Mouse (Mus musculus): ENCODE data around the gene Entpd2. TPM values are rescaled to one million over a fixed set of nuclear protein-coding genes. Genes with fewer than 3 reads are reported as not detected.
A peak's percentile ranks its signal among the peaks of the same experiment; 100 is the strongest.

Gene Entpd2
- polyA plus RNA-seq, 1 experiment from 2014 or later, result 0.85 TPM

GRCm38 (mm10) chr2:25397010-25397409, 1.3 kb downstream of the Entpd2 start:
- Histone ChIP-seq H3K27me3 (ENCODE audit: control insufficient read depth, insufficient read depth, low read length) (peaks cover 76% of the 10 kb centered on the region), H3K4me3 (ENCODE audit: control insufficient read depth in 1 of 2, insufficient read depth in 1 of 2, low read depth in 1 of 2, low read length in 2 of 2) (no peak overlapping the region), H3K9ac (ENCODE audit: low read length) (no peak overlapping the region), H3K9me3 (ENCODE audit: control insufficient read depth, low read length) (no peaks in the 10 kb centered on the region), H3K4me2 (ENCODE audit: low read length) (no peak overlapping the region), H3K36me3 (ENCODE audit: control insufficient read depth, insufficient read depth, low read length) (no peaks in the 10 kb centered on the region), H3K27ac (replicated peaks in 1 of 2; ENCODE audit: control insufficient read depth in 1 of 2, insufficient read depth in 1 of 2, low read depth in 2 of 2, low read length in 2 of 2) (no peak overlapping the region), H3K4me1 (ENCODE audit: control insufficient read depth in 2 of 2, insufficient read depth in 2 of 2, low read length in 2 of 2) (peaks cover 9 to 18% of the 10 kb centered on the region in 2 experiments)
- ATAC-seq (ENCODE audit: insufficient number of reproducible peaks, insufficient read depth, low FRiP score, low read depth), result no peak
- 53% methylated on average over 1 of the region's 1 CpGs for WGBS

GRCm38 (mm10) chr2:25398065-25398464, 2.4 kb downstream of the Entpd2 start:
- H3K9ac ChIP-seq (ENCODE audit: low read length), result no peak overlapping the region
- H3K4me3 ChIP-seq (ENCODE audit: control insufficient read depth in 1 of 2, insufficient read depth in 1 of 2, low read depth in 1 of 2, low read length in 2 of 2), result no peak overlapping the region
- H3K36me3 ChIP-seq (ENCODE audit: control insufficient read depth, insufficient read depth, low read length), result no peaks in the 10 kb centered on the region
- H3K4me2 ChIP-seq (ENCODE audit: low read length), result no peak overlapping the region
- peaks cover 86% of the 10 kb centered on the region for H3K27me3 ChIP-seq (ENCODE audit: control insufficient read depth, insufficient read depth, low read length)
- 86% methylated on average over 7 of the region's 7 CpGs for WGBS
- H3K9me3 ChIP-seq (ENCODE audit: control insufficient read depth, low read length), result no peaks in the 10 kb centered on the region
- peaks cover 9 to 24% of the 10 kb centered on the region in 2 experiments for H3K4me1 ChIP-seq (ENCODE audit: control insufficient read depth in 2 of 2, insufficient read depth in 2 of 2, low read length in 2 of 2)
- H3K27ac ChIP-seq (replicated peaks in 1 of 2; ENCODE audit: control insufficient read depth in 1 of 2, insufficient read depth in 1 of 2, low read depth in 2 of 2, low read length in 2 of 2), result no peak overlapping the region
- ATAC-seq (ENCODE audit: insufficient number of reproducible peaks, insufficient read depth, low FRiP score, low read depth), result no peak

GRCm38 (mm10) chr2:25399051-25399450, 3.4 kb downstream of the Entpd2 start, which contains the start of gene Npdc1:
Npdc1 (plus strand) TSS chr2:25399351.
- 53% methylated on average over 8 of the region's 8 CpGs for WGBS
- H3K36me3 ChIP-seq (ENCODE audit: control insufficient read depth, insufficient read depth, low read length), result no peaks in the 10 kb centered on the region
- ATAC-seq (ENCODE audit: insufficient number of reproducible peaks, insufficient read depth, low FRiP score, low read depth), result no peak
- H3K27ac ChIP-seq (replicated peaks in 1 of 2; ENCODE audit: control insufficient read depth in 1 of 2, insufficient read depth in 1 of 2, low read depth in 2 of 2, low read length in 2 of 2), result no peak within 1 kb of the TSS
- no peaks in the 10 kb centered on the region for H3K9me3 ChIP-seq (ENCODE audit: control insufficient read depth, low read length)
- H3K27me3 ChIP-seq (ENCODE audit: control insufficient read depth, insufficient read depth, low read length), result peaks cover 96% of the 10 kb centered on the region
- H3K4me3 ChIP-seq (ENCODE audit: control insufficient read depth in 1 of 2, insufficient read depth in 1 of 2, low read depth in 1 of 2, low read length in 2 of 2), result no peak within 1 kb of the TSS
- H3K4me1 ChIP-seq (ENCODE audit: control insufficient read depth in 2 of 2, insufficient read depth in 2 of 2, low read length in 2 of 2), result peaks cover 9 to 24% of the 10 kb centered on the region in 2 experiments
- H3K4me2 ChIP-seq (ENCODE audit: low read length), result no peak within 1 kb of the TSS
- H3K9ac ChIP-seq (ENCODE audit: low read length), result no peak within 1 kb of the TSS

GRCm38 (mm10) chr2:25400291-25400690, 4.6 kb downstream of the Entpd2 start:
- peak overlapping the region; percentile 22; the same call in 1 of the 2 replicates for H3K4me2 ChIP-seq (ENCODE audit: low read length)
- H3K4me3 ChIP-seq (ENCODE audit: control insufficient read depth in 1 of 2, insufficient read depth in 1 of 2, low read depth in 1 of 2, low read length in 2 of 2), result no peak overlapping the region
- no peak overlapping the region for H3K9ac ChIP-seq (ENCODE audit: low read length)
- H3K36me3 ChIP-seq (ENCODE audit: control insufficient read depth, insufficient read depth, low read length), result no peaks in the 10 kb centered on the region
- no peak overlapping the region for H3K27ac ChIP-seq (replicated peaks in 1 of 2; ENCODE audit: control insufficient read depth in 1 of 2, insufficient read depth in 1 of 2, low read depth in 2 of 2, low read length in 2 of 2)
- WGBS, result 18% methylated on average over 16 of the region's 16 CpGs
- peaks cover 2 to 16% of the 10 kb centered on the region in 2 experiments; a peak in 3 of 4 replicates for H3K4me1 ChIP-seq (ENCODE audit: control insufficient read depth in 2 of 2, insufficient read depth in 2 of 2, low read length in 2 of 2)
- ATAC-seq (ENCODE audit: insufficient number of reproducible peaks, insufficient read depth, low FRiP score, low read depth), result no peak
- no peaks in the 10 kb centered on the region for H3K9me3 ChIP-seq (ENCODE audit: control insufficient read depth, low read length)
- peaks cover 93% of the 10 kb centered on the region for H3K27me3 ChIP-seq (ENCODE audit: control insufficient read depth, insufficient read depth, low read length)

- WGBS, result 2% methylated on average over 17 of the region's 17 CpGs
- no peak for ATAC-seq (ENCODE audit: insufficient number of reproducible peaks, insufficient read depth, low FRiP score, low read depth)
- H3K4me2 ChIP-seq (ENCODE audit: low read length), result peak overlapping the region; percentile 22; the same call in 1 of the 2 replicates
- no peaks in the 10 kb centered on the region for H3K9me3 ChIP-seq (ENCODE audit: control insufficient read depth, low read length)
- no peaks in the 10 kb centered on the region for H3K36me3 ChIP-seq (ENCODE audit: control insufficient read depth, insufficient read depth, low read length)
- H3K27ac ChIP-seq (replicated peaks in 1 of 2; ENCODE audit: control insufficient read depth in 1 of 2, insufficient read depth in 1 of 2, low read depth in 2 of 2, low read length in 2 of 2), result no peak overlapping the region
- peaks cover under 1 to 13% of the 10 kb centered on the region in 2 experiments; a peak in 3 of 4 replicates for H3K4me1 ChIP-seq (ENCODE audit: control insufficient read depth in 2 of 2, insufficient read depth in 2 of 2, low read length in 2 of 2)
- H3K4me3 ChIP-seq (ENCODE audit: control insufficient read depth in 1 of 2, insufficient read depth in 1 of 2, low read depth in 1 of 2, low read length in 2 of 2), result no peak overlapping the region
- H3K27me3 ChIP-seq (ENCODE audit: control insufficient read depth, insufficient read depth, low read length), result peaks cover 89% of the 10 kb centered on the region
- no peak overlapping the region for H3K9ac ChIP-seq (ENCODE audit: low read length)
Observed at GRCm38 (mm10) chr2:25400764-25401163, 5.1 kb downstream of the Entpd2 start.

- no peaks in the 10 kb centered on the region for H3K9me3 ChIP-seq (ENCODE audit: control insufficient read depth, low read length)
- WGBS, result under 1% methylated on average over 13 of the region's 13 CpGs
- peaks cover 78% of the 10 kb centered on the region for H3K27me3 ChIP-seq (ENCODE audit: control insufficient read depth, insufficient read depth, low read length)
- H3K27ac ChIP-seq (replicated peaks in 1 of 2; ENCODE audit: control insufficient read depth in 1 of 2, insufficient read depth in 1 of 2, low read depth in 2 of 2, low read length in 2 of 2), result no peak overlapping the region
- H3K36me3 ChIP-seq (ENCODE audit: control insufficient read depth, insufficient read depth, low read length), result no peaks in the 10 kb centered on the region
- H3K4me2 ChIP-seq (ENCODE audit: low read length), result peak overlapping the region; percentile 71
- H3K4me1 ChIP-seq (ENCODE audit: control insufficient read depth in 2 of 2, insufficient read depth in 2 of 2, low read length in 2 of 2), result peaks cover 0 to 6% of the 10 kb centered on the region in 2 experiments; a peak in 1 of 4 replicates
- no peak for ATAC-seq (ENCODE audit: insufficient number of reproducible peaks, insufficient read depth, low FRiP score, low read depth)
- H3K4me3 ChIP-seq (ENCODE audit: control insufficient read depth in 1 of 2, insufficient read depth in 1 of 2, low read depth in 1 of 2, low read length in 2 of 2), result peak overlapping the region; percentile 52 to 56
- no peak overlapping the region for H3K9ac ChIP-seq (ENCODE audit: low read length)
Observed at GRCm38 (mm10) chr2:25402377-25402971, 6.8 kb downstream of the Entpd2 start.

- H3K9ac ChIP-seq (ENCODE audit: low read length), result peak overlapping the region; percentile 67
- WGBS, result 2% methylated on average over 52 of the region's 54 CpGs
- peaks cover 72% of the 10 kb centered on the region for H3K27me3 ChIP-seq (ENCODE audit: control insufficient read depth, insufficient read depth, low read length)
- H3K4me2 ChIP-seq (ENCODE audit: low read length), result peak overlapping the region; percentile 71
- no peak overlapping the region for H3K27ac ChIP-seq (replicated peaks in 1 of 2; ENCODE audit: control insufficient read depth in 1 of 2, insufficient read depth in 1 of 2, low read depth in 2 of 2, low read length in 2 of 2)
- H3K4me1 ChIP-seq (ENCODE audit: control insufficient read depth in 2 of 2, insufficient read depth in 2 of 2, low read length in 2 of 2), result peaks cover 0 to 6% of the 10 kb centered on the region in 2 experiments; a peak in 1 of 4 replicates
- peak overlapping the region; percentile 52 to 56 for H3K4me3 ChIP-seq (ENCODE audit: control insufficient read depth in 1 of 2, insufficient read depth in 1 of 2, low read depth in 1 of 2, low read length in 2 of 2)
- no peaks in the 10 kb centered on the region for H3K36me3 ChIP-seq (ENCODE audit: control insufficient read depth, insufficient read depth, low read length)
- no peak for ATAC-seq (ENCODE audit: insufficient number of reproducible peaks, insufficient read depth, low FRiP score, low read depth)
- H3K9me3 ChIP-seq (ENCODE audit: control insufficient read depth, low read length), result no peaks in the 10 kb centered on the region
Observed at GRCm38 (mm10) chr2:25402972-25403601, 7.4 kb downstream of the Entpd2 start.

All from heart, embryonic 14.5 days (tissue).